Comparison of ENCODE assay signal across 11 mouse cellular contexts in genomic region chr17:83158053-83158452, GRCm38 (mm10).
"Had no signal": no experiment of that assay in that cellular context is flagged by ENCODE, and none has a peak within 500 bp of the region (broad histone marks: within the 10 kb centered on the region; RNA-seq: fewer than 3 reads in every experiment).

No protein-coding gene starts in this region.

- DNase-seq: kidney, adult 9 months; kidney, postnatal 14 days; kidney, postnatal 4 days; liver, embryonic 13.5 days; retina, postnatal 1 day; right cerebral cortex, postnatal 25 days; thymus, adult 2 months; thymus, postnatal 14 days; thymus, postnatal 4 days had no signal

- ATAC-seq: lung, postnatal 0 days; midbrain, embryonic 15.5 days had no signal
